Mouse (Mus musculus): ENCODE measurements around the gene Ppfibp2. TPM values are rescaled to one million over a fixed set of nuclear protein-coding genes. Genes with fewer than 3 reads are reported as not detected.

Ppfibp2 gene
- polyA plus RNA-seq, 1 experiment from 2014 or later: 17.5 TPM

DNA sequence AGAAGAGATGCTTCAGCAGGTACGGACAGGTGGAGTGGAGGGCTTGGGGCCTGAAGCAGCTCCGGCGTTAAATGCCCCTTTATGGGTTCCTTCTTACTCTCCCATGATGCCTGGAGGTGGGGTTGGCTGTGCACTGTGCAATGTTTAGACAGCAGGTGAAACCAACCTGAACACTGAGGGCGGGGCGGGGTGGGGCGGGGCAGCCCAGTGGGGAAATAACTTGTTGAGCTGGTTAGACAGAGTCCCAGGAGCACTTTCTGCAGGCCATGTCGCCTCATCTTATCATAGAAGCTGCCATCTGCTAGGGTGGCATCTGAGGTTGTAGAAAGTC is 90.9 kb downstream of the Ppfibp2 start:
- WGBS: 72% methylated on average over 7 of the region's 7 CpGs
- no peaks in the 10 kb centered on the region for H3K36me3 ChIP-seq (ENCODE audit: insufficient read depth, low read length)
- ATAC-seq: peak; percentile 84
- no peak overlapping the region for H3K4me3 ChIP-seq (ENCODE audit: low read depth, low read length)
- 0 out of 2 replicates have a peak overlapping the region, but pooled peaks have one; percentile 27 for H3K4me2 ChIP-seq (replicated peaks; ENCODE audit: low read depth, low read length)
- TF ChIP-seq EP300 (IDR thresholded peaks at IDR 0.05) (no peak), CTCF (IDR thresholded peaks at IDR 0.05) (0 out of 2 replicates have a peak, but pooled peaks have one; percentile 2)
- H3K9ac ChIP-seq (replicated peaks; ENCODE audit: low read depth): no peak overlapping the region
- no peaks in the 10 kb centered on the region for H3K9me3 ChIP-seq (ENCODE audit: low read length)
- no peaks in the 10 kb centered on the region; the same call in 1 of the 2 replicates for H3K4me1 ChIP-seq (ENCODE audit: insufficient read depth, low read depth, low read length)
- no peaks in the 10 kb centered on the region for H3K27me3 ChIP-seq (replicated peaks; ENCODE audit: insufficient read depth, low read length)
- H3K27ac ChIP-seq (ENCODE audit: low read length): peak overlapping the region; percentile 91
- peak; percentile 73 for DNase-seq (ENCODE audit: low spot score)

DNA sequence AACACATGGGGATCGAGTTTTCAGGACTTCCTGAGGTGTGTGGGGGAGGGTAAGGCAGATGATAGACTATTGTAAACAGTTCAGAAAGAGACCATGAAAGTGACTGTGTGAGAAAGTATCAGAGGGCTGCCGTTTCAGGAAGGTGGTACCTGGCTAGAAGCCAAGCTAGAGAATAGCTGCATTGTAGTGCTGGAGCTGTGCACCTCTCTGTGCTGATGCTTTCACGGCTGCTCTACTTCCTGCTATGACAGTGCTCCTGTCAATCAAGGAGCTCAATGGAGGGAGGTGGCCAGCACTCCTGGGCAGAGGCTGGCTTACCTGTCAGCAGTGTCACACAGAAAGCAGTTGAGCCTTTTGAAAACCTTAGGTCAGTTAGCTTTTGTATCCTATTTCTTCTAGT is 92.4 kb downstream of the Ppfibp2 start:
- H3K9me3 ChIP-seq (ENCODE audit: low read length): no peaks in the 10 kb centered on the region
- DNase-seq (ENCODE audit: low spot score) (no peak), ATAC-seq (no peak)
- no peak overlapping the region for H3K9ac ChIP-seq (replicated peaks; ENCODE audit: low read depth)
- no peak overlapping the region for H3K4me2 ChIP-seq (replicated peaks; ENCODE audit: low read depth, low read length)
- H3K36me3 ChIP-seq (ENCODE audit: insufficient read depth, low read length): no peaks in the 10 kb centered on the region
- H3K4me3 ChIP-seq (ENCODE audit: low read depth, low read length): no peak overlapping the region
- H3K27ac ChIP-seq (ENCODE audit: low read length): no peak overlapping the region
- H3K4me1 ChIP-seq (ENCODE audit: insufficient read depth, low read depth, low read length): no peaks in the 10 kb centered on the region
- TF ChIP-seq CTCF (IDR thresholded peaks at IDR 0.05): no peak
- no peak for TF ChIP-seq EP300 (IDR thresholded peaks at IDR 0.05)
- 8% methylated on average over 3 of the region's 3 CpGs for WGBS
- H3K27me3 ChIP-seq (replicated peaks; ENCODE audit: insufficient read depth, low read length): no peaks in the 10 kb centered on the region

DNA sequence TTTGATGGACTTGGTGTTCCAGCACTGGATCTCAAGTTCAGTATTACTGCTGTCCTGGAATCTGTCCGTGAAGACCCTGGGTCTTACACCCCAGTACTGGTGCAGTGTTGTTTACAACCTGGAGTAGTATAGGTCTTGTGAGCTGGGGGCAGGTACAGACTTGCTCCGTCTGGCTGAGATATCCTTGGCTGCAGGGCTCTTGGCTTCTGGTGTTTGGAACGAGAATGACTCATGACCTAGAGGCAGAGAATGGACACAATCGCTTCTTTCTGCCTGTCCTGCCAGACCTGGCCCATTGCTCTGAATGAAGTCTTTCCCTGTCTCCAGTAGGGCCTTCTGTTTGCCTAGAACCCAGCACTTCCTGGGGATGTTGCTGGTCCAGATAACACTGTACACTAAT is 93.0 kb downstream of the Ppfibp2 start:
- H3K27ac ChIP-seq (ENCODE audit: low read length): no peak overlapping the region
- 60% methylated on average over 4 of the region's 4 CpGs for WGBS
- TF ChIP-seq CTCF (IDR thresholded peaks at IDR 0.05): no peak
- no peak for TF ChIP-seq EP300 (IDR thresholded peaks at IDR 0.05)
- H3K9me3 ChIP-seq (ENCODE audit: low read length): no peaks in the 10 kb centered on the region
- no peaks in the 10 kb centered on the region for H3K27me3 ChIP-seq (replicated peaks; ENCODE audit: insufficient read depth, low read length)
- ATAC-seq (no peak), DNase-seq (ENCODE audit: low spot score) (no peak)
- H3K36me3 ChIP-seq (ENCODE audit: insufficient read depth, low read length): no peaks in the 10 kb centered on the region
- H3K9ac ChIP-seq (replicated peaks; ENCODE audit: low read depth): no peak overlapping the region
- H3K4me1 ChIP-seq (ENCODE audit: insufficient read depth, low read depth, low read length): no peaks in the 10 kb centered on the region
- no peak overlapping the region for H3K4me3 ChIP-seq (ENCODE audit: low read depth, low read length)
- H3K4me2 ChIP-seq (replicated peaks; ENCODE audit: low read depth, low read length): no peak overlapping the region

DNA sequence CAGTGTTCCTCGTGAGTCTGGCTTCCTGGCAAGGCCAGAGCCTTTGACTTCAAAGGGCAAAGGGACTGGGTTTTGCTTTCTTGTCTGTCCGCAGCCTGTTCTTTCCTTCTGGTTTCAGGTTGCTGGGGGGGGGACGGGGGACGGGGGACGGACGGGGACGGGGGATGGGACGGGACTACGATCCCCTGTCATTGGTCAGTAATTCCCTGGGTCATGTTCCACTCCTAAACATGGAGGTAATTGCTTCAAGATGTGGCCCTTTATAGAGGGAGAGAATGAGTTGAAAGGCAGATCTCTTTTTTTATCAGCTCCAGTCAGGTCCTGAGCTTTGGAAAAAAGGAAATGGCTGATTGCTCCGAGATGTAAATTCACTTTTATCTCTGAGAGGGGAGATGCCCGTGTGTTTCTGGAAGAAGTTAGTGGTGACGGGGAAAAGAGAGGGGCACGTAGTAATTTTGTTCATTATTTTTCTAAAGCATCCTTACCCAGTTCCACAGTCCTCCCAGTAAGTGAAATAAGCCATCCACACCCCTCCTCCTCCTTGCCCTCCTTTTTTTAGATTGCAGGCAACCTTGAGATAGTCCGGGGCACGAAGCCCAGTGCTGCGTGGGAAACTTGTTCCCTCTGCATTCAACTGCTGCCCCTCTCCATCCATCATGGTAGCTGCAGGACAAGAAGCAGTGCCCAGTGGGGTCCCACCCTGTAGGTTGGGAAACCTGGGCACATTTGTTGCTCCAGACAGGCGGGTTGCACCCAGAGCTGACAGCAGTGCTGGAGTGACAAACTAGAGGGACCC is 95.6 kb downstream of the Ppfibp2 start:
- ATAC-seq (no peak), DNase-seq (ENCODE audit: low spot score) (no peak)
- 27% methylated on average over 17 of the region's 17 CpGs for WGBS
- Histone ChIP-seq H3K9ac (replicated peaks; ENCODE audit: low read depth) (no peak overlapping the region), H3K9me3 (ENCODE audit: low read length) (no peaks in the 10 kb centered on the region), H3K36me3 (ENCODE audit: insufficient read depth, low read length) (no peaks in the 10 kb centered on the region), H3K4me2 (replicated peaks; ENCODE audit: low read depth, low read length) (no peak overlapping the region), H3K27me3 (replicated peaks; ENCODE audit: insufficient read depth, low read length) (no peaks in the 10 kb centered on the region), H3K4me3 (ENCODE audit: low read depth, low read length) (no peak overlapping the region), H3K4me1 (ENCODE audit: insufficient read depth, low read depth, low read length) (no peaks in the 10 kb centered on the region), H3K27ac (ENCODE audit: low read length) (no peak overlapping the region)
- TF ChIP-seq CTCF (IDR thresholded peaks at IDR 0.05) (no peak), EP300 (IDR thresholded peaks at IDR 0.05) (no peak)

DNA sequence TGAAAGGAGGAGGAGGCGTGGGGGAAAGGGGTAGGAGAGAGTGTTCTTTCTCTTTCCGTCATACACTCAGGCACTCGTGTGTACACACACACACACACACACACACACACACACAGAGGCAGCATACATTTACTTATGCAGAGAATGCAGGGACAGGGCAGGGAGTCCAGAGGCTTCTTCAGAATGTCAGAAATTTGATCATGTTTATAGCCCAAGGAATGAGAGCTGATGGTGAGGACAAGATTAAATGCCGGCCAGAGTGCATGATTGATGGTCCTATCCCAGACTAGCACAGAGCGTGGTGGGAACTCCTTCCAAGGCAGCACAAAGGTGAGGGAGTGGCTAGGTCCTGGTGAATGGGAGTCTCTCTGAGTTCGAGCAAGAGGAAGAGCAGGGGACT is 96.5 kb downstream of the Ppfibp2 start:
- 20% methylated on average over 6 of the region's 6 CpGs for WGBS

DNA sequence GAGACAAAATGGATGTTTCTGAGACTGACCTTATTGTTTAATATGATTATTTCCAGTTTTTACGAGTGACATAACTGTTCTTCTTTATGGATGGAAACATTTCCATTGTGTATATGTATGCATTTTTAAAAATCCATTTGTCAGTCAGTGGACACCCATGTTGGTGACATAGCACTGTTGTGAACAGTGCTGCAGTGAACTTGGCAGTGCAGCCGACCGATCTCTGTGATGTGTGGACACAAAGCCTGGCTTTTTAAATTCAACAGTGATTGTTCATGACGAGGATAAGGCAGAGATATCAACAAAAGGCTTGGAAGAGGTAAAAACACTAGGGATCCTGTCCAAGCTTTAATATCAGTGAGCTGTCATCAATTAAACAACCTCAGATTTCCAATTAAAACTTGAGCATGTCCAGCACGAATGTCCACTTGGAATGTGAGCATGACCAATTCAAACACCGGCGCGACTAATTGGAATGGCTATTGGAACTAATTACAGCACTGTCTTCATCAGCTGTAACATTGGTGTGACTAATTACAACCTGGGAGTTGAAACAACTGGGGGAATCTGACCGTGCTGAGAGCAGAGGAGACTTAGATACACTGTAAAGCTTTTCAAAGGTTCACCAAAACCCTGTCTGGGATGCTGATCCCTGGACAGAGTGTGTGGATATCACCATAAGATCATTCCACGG is 99.4 kb downstream of the Ppfibp2 start:
- TF ChIP-seq CTCF (IDR thresholded peaks at IDR 0.05) (no peak), EP300 (IDR thresholded peaks at IDR 0.05) (no peak)
- H3K9ac ChIP-seq (replicated peaks; ENCODE audit: low read depth): no peak overlapping the region
- no peak overlapping the region for H3K4me2 ChIP-seq (replicated peaks; ENCODE audit: low read depth, low read length)
- H3K27ac ChIP-seq (ENCODE audit: low read length): no peak overlapping the region
- DNase-seq (ENCODE audit: low spot score): no peak
- no peaks in the 10 kb centered on the region for H3K9me3 ChIP-seq (ENCODE audit: low read length)
- H3K4me1 ChIP-seq (ENCODE audit: insufficient read depth, low read depth, low read length): no peaks in the 10 kb centered on the region
- H3K27me3 ChIP-seq (replicated peaks; ENCODE audit: insufficient read depth, low read length): no peaks in the 10 kb centered on the region
- no peaks in the 10 kb centered on the region for H3K36me3 ChIP-seq (ENCODE audit: insufficient read depth, low read length)
- no peak overlapping the region for H3K4me3 ChIP-seq (ENCODE audit: low read depth, low read length)
- no peak for ATAC-seq
- 67% methylated on average over 10 of the region's 10 CpGs for WGBS

More for the DNA sequence above, 96.5 kb downstream of the Ppfibp2 start:
- peak; percentile 60 for ATAC-seq
- Histone ChIP-seq H3K4me2 (replicated peaks; ENCODE audit: low read depth, low read length) (no peak overlapping the region), H3K27ac (ENCODE audit: low read length) (no peak overlapping the region), H3K4me1 (ENCODE audit: insufficient read depth, low read depth, low read length) (no peaks in the 10 kb centered on the region), H3K9ac (replicated peaks; ENCODE audit: low read depth) (no peak overlapping the region), H3K4me3 (ENCODE audit: low read depth, low read length) (no peak overlapping the region), H3K36me3 (ENCODE audit: insufficient read depth, low read length) (no peaks in the 10 kb centered on the region), H3K27me3 (replicated peaks; ENCODE audit: insufficient read depth, low read length) (no peaks in the 10 kb centered on the region), H3K9me3 (ENCODE audit: low read length) (no peaks in the 10 kb centered on the region)
- TF ChIP-seq EP300 (IDR thresholded peaks at IDR 0.05) (no peak), CTCF (IDR thresholded peaks at IDR 0.05) (no peak)
- peak; percentile 43 for DNase-seq (ENCODE audit: low spot score)

Measured in lung, postnatal 0 days (tissue).